Mouse (Mus musculus) stomach, embryonic 16.5 days (tissue): Measurements from ENCODE around the gene Gm21904. TPM values are rescaled to one million over a fixed set of nuclear protein-coding genes. Genes with fewer than 3 reads are reported as not detected.
"Not testable (repeated sequence)": the region's sequence is repeated elsewhere in the genome, so short reads cannot be mapped to it uniquely, and the experiment has no call there.

Experiments
- ATAC-seq: fragments of 200-750 bp; cut with Nextera tagmentation; 2 replicates; pipeline ENCODE4 v1.8.0; 2017; ENCODE audit warnings: moderate number of reproducible peaks, moderate TSS enrichment; ENCODE audit not compliant: insufficient read depth, low FRiP score
- H3K27ac ChIP-seq: fragments of 300-500 bp; sonication (generic); 2 replicates; pipeline ENCODE4 v1.5.1; 2014; ENCODE audit warnings: low read length
- H3K27me3 ChIP-seq: fragments of 300-500 bp; sonication (generic); 2 replicates; pipeline ENCODE4 v1.6.1; 2014; ENCODE audit warnings: low read length, control low read depth, mixed read lengths; ENCODE audit not compliant: control insufficient read depth, insufficient read depth
- H3K36me3 ChIP-seq: fragments of 300-500 bp; sonication (generic); 2 replicates; pipeline ENCODE4 v1.6.1; 2014; ENCODE audit warnings: low read length; ENCODE audit not compliant: control insufficient read depth, insufficient read depth
- H3K4me1 ChIP-seq: fragments of 300-500 bp; sonication (generic); 2 replicates; pipeline ENCODE4 v1.6.1; 2014; ENCODE audit warnings: low read length, control low read depth, mixed read lengths; ENCODE audit not compliant: control insufficient read depth, insufficient read depth
- H3K4me2 ChIP-seq: fragments of 300-500 bp; sonication (generic); 2 replicates; pipeline ENCODE4 v1.6.1; 2014; ENCODE audit warnings: low read depth, low read length, mixed read lengths
- H3K4me3 ChIP-seq: fragments of 300-500 bp; sonication (generic); replicated peaks from 2 replicates; pipeline ENCODE4 v1.5.1; 2014; ENCODE audit warnings: mild to moderate bottlenecking, low read length
- H3K9ac ChIP-seq: fragments of 300-500 bp; sonication (generic); 2 replicates; pipeline ENCODE4 v1.6.1; 2014; ENCODE audit warnings: low read length
- H3K9me3 ChIP-seq: fragments of 300-500 bp; sonication (generic); replicated peaks from 2 replicates; pipeline ENCODE4 v1.6.1; 2016; ENCODE audit warnings: low read length, control low read depth; ENCODE audit not compliant: control insufficient read depth
- WGBS: fragments of 180-500 bp; shearing (Covaris S2); extraction: QIAGEN DNeasy Blood & Tissue Kit; methylation state at CpG from one replicate; pipeline ENCODE4 v1.1.7; 2014; 5-methylcytosine and 5-hydroxymethylcytosine counted together
- polyA plus RNA-seq: library from polyadenylated mRNA; unstranded; fragments of >200 nt; fragmentation: Nextera tagmentation; extraction: Ambion mirVana; gene quantifications from 2 replicates; pipeline ENCODE4 v1.2.1, GENCODE M21; 2015

Gm21904 gene
- polyA plus RNA-seq = not detected in 2 replicates

DNA sequence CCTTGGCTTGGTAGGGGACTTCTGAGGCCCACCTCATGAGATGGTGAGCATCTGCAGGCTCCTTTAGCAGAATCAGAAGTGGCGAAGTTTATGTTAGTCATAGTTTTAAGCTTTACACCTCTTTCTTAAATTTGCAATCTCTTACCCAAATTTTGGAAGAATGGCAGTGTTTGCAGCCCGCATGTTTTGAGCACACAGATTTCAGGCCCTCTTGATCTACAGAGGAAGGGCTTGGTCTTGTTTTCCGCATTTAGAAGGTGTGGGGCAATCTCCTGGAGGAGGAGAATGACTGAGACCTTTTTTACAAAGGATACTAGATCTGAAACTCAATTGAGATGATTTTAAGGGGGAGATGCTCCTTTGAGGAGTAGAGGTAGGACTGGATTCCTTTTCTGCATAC lies at the start of gene Gm21904:
Gene Gm21904, minus strand, starts transcription at position 101 of the 400 bp plus-strand sequence.
- H3K4me2 ChIP-seq, H3K9me3 ChIP-seq, H3K36me3 ChIP-seq, H3K27ac ChIP-seq, ATAC-seq, H3K9ac ChIP-seq, H3K27me3 ChIP-seq, H3K4me3 ChIP-seq, H3K4me1 ChIP-seq: not testable (repeated sequence)
- no CpG with 5 or more reads among the region's 3 CpGs for WGBS

- not testable (repeated sequence) for H3K9me3 ChIP-seq, H3K27me3 ChIP-seq, H3K9ac ChIP-seq, ATAC-seq, H3K4me3 ChIP-seq, H3K4me2 ChIP-seq, H3K4me1 ChIP-seq, H3K36me3 ChIP-seq, H3K27ac ChIP-seq
Observed at GRCm38 (mm10) chrY:17874441-17874840, 28.4 kb upstream of the Gm21904 start, which contains the start of the genes Gm20772 and Gm20831. Gene Gm20772, plus strand, starts transcription at chrY:17874741. Gene Gm20831, plus strand, starts transcription at chrY:17874741.

Other genes starting within 250 kb of the Gm21904 start
- not detected in 2 replicates for gene Gm20772, start 28.5 kb upstream of the Gm21904 start, polyA plus RNA-seq
- gene Gm20831, start 28.5 kb upstream of the Gm21904 start, polyA plus RNA-seq = not detected in 2 replicates
- not detected in 2 replicates for gene Srsy, start 91.1 kb upstream of the Gm21904 start, polyA plus RNA-seq
- not detected in 2 replicates for gene Gm21764, start 215.5 kb upstream of the Gm21904 start, polyA plus RNA-seq
- not detected in 2 replicates for gene Ssty1, start 242.8 kb upstream of the Gm21904 start, polyA plus RNA-seq